Mouse (Mus musculus): ENCODE results near the gene Ldb3. TPM values are rescaled to one million over a fixed set of nuclear protein-coding genes. Genes with fewer than 3 reads are reported as not detected.

Ldb3 gene
- total and polyA plus RNA-seq, 3 experiments = 0.01 TPM; not detected in 2

GRCm38 (mm10) chr14:34535883-34536282 lies 52.6 kb downstream of the Ldb3 start:
- Histone ChIP-seq H3K4me1 (ENCODE audit: control insufficient read depth in 1 of 2, insufficient read depth in 2 of 2, low read length in 2 of 2) (no peaks in the 10 kb centered on the region), H3K4me3 (ENCODE audit: control insufficient read depth in 1 of 2, insufficient read depth in 1 of 2, low read depth in 2 of 2, low read length in 2 of 2) (no peak overlapping the region), H3K9me3 (replicated peaks; ENCODE audit: insufficient read depth, low read length) (no peaks in the 10 kb centered on the region), H3K36me3 (ENCODE audit: control insufficient read depth in 1 of 2, insufficient read depth in 2 of 2, low read length in 2 of 2) (no peaks in the 10 kb centered on the region), H3K27ac (ENCODE audit: control insufficient read depth, low read depth, low read length) (no peak overlapping the region), H3K27me3 (ENCODE audit: control insufficient read depth in 1 of 2, insufficient read depth in 2 of 2, low read length in 2 of 2) (peaks cover 0 to 4% of the 10 kb centered on the region in 2 experiments; a peak in 3 of 4 replicates), H3K9ac (ENCODE audit: control insufficient read depth, low read depth, low read length, poor library complexity, severe bottlenecking) (no peak overlapping the region), H3K79me2 (ENCODE audit: control insufficient read depth, insufficient read depth, low read length, poor library complexity) (no peaks in the 10 kb centered on the region)
- TF ChIP-seq GABPA (IDR thresholded peaks at IDR 0.05; ENCODE audit: low read depth, low read length) (no peak), TBP (IDR thresholded peaks at IDR 0.05; ENCODE audit: low read depth, low read length) (no peak), CHD2 (IDR thresholded peaks at IDR 0.05; ENCODE audit: low read length) (no peak), ZC3H11A (IDR thresholded peaks at IDR 0.05; ENCODE audit: low read depth, low read length) (no peak), MYC (IDR thresholded peaks at IDR 0.05; ENCODE audit: low read depth, low read length) (no peak)
- DNase-seq (ENCODE audit: low read depth, low spot score) = no peak

GRCm38 (mm10) chr14:34533537-34533936 lies 54.9 kb downstream of the Ldb3 start:
- no peak for DNase-seq (ENCODE audit: low read depth, low spot score)
- Histone ChIP-seq H3K36me3 (ENCODE audit: control insufficient read depth in 1 of 2, insufficient read depth in 2 of 2, low read length in 2 of 2) (no peaks in the 10 kb centered on the region), H3K9me3 (replicated peaks; ENCODE audit: insufficient read depth, low read length) (no peaks in the 10 kb centered on the region), H3K79me2 (ENCODE audit: control insufficient read depth, insufficient read depth, low read length, poor library complexity) (no peaks in the 10 kb centered on the region), H3K27ac (ENCODE audit: control insufficient read depth, low read depth, low read length) (no peak overlapping the region), H3K4me1 (ENCODE audit: control insufficient read depth in 1 of 2, insufficient read depth in 2 of 2, low read length in 2 of 2) (no peaks in the 10 kb centered on the region), H3K9ac (ENCODE audit: control insufficient read depth, low read depth, low read length, poor library complexity, severe bottlenecking) (no peak overlapping the region), H3K4me3 (ENCODE audit: control insufficient read depth in 1 of 2, insufficient read depth in 1 of 2, low read depth in 2 of 2, low read length in 2 of 2) (no peak overlapping the region), H3K27me3 (ENCODE audit: control insufficient read depth in 1 of 2, insufficient read depth in 2 of 2, low read length in 2 of 2) (peaks cover 0 to 3% of the 10 kb centered on the region in 2 experiments; a peak in 3 of 4 replicates)
- no peak for TF ChIP-seq KAT2A (conservative IDR thresholded peaks at IDR 0.05; ENCODE audit: low read depth, low read length)
- TF ChIP-seq NRF1 (IDR thresholded peaks at IDR 0.05; ENCODE audit: insufficient read depth, low read depth, low read length, poor library complexity, severe bottlenecking) = no peak
- no peak for TF ChIP-seq SIN3A (IDR thresholded peaks at IDR 0.05; ENCODE audit: low read length)
- no peak for TF ChIP-seq EP300 (IDR thresholded peaks at IDR 0.05; ENCODE audit: low read depth in 1 of 2, low read length in 2 of 2)
- no peak for TF ChIP-seq ZC3H11A (IDR thresholded peaks at IDR 0.05; ENCODE audit: low read depth, low read length)
- no peak for TF ChIP-seq USF1 (IDR thresholded peaks at IDR 0.05; ENCODE audit: low read depth, low read length)
- no peak for TF ChIP-seq GABPA (IDR thresholded peaks at IDR 0.05; ENCODE audit: low read depth, low read length)
- no peak for TF ChIP-seq SMC3 (IDR thresholded peaks at IDR 0.05; ENCODE audit: low read depth, low read length)
- TF ChIP-seq USF2 (IDR thresholded peaks at IDR 0.05; ENCODE audit: borderline replicate concordance in 1 of 2, insufficient read depth in 1 of 2, low read depth in 1 of 2, low read length in 2 of 2) = no peak
- no peak for TF ChIP-seq ZNF384 (IDR thresholded peaks at IDR 0.05; ENCODE audit: low read depth, low read length)
- no peak for TF ChIP-seq CHD2 (IDR thresholded peaks at IDR 0.05; ENCODE audit: low read length)
- TF ChIP-seq POLR2AphosphoS2 (IDR thresholded peaks at IDR 0.05; ENCODE audit: low read length) = no peak
- TF ChIP-seq HCFC1 (IDR thresholded peaks at IDR 0.05; ENCODE audit: low read depth, low read length) = no peak
- TF ChIP-seq NELFE (IDR thresholded peaks at IDR 0.05; ENCODE audit: low read depth, low read length) = no peak
- no peak for TF ChIP-seq RAD21 (IDR thresholded peaks at IDR 0.05; ENCODE audit: low read depth, low read length)
- TF ChIP-seq POLR2A (IDR thresholded peaks at IDR 0.05; ENCODE audit: control insufficient read depth in 1 of 2, insufficient read depth in 1 of 2, low read depth in 1 of 2, low read length in 2 of 2, poor library complexity in 1 of 2) = no peak
